Mouse (Mus musculus) left cerebral cortex, postnatal 36 days (tissue): ENCODE measurements around the gene Sp2. TPM values are rescaled to one million over a fixed set of nuclear protein-coding genes. Genes with fewer than 3 reads are reported as not detected.

Experiments used
- DNase-seq, 2 experiments: peaks; one replicate each; pipeline ENCODE4 v3.0.0; 2021 to 2022; ENCODE audit warnings: low spot score in 2 of 2, mixed read lengths in 1 of 2
- intact Hi-C: fragments of 180-260 bp; cut with DNase I; formaldehyde crosslinking; loops from one replicate; pipeline ENCODE4 v1.15.1; 2025
- total RNA-seq, 2 experiments: library from RNA; stranded (reverse); gene quantifications; 2 replicates each; pipeline ENCODE4 v1.2.3; 2021

The Sp2 gene
- total RNA-seq, 2 experiments from 2014 or later, result 13.1 to 14.5 TPM

- intact Hi-C loops, result no loop called here
- DNase-seq, result no peak
These were observed 14.1 kb upstream of the Sp2 start for GRCm38 (mm10) chr11:96996773-96997379.

- no peak for DNase-seq
- intact Hi-C loops, result no loop called here
These were observed 13.3 kb upstream of the Sp2 start for GRCm38 (mm10) chr11:96995836-96996772.

DNA sequence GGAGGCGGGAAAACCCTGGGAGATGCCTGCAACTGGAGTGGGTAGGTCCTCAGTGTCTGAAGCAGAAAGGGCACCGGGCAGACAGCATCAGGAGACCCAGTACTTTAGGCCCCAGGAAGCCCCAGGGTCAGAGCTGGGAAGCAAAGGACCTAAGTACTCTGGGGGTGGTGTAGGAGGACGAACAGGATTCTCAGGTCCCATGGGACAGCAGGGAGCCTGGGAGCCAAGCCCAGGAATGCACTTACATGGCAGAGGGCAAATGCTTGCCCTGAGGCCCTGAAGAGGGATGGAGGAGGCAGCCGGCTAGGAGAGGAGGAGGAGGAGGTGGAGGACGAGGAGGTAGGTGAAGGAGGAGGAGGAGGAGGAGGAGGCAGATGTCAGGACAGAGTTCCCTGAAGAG lies 12.3 kb upstream of the Sp2 start:
- intact Hi-C loops, result no loop called here

GRCm38 (mm10) chr11:96992722-96993311 lies 10.1 kb upstream of the Sp2 start:
- intact Hi-C loops, result no loop called here
- no peak for DNase-seq

More for the DNA sequence above, 12.3 kb upstream of the Sp2 start:
- DNase-seq, result no peak

DNA sequence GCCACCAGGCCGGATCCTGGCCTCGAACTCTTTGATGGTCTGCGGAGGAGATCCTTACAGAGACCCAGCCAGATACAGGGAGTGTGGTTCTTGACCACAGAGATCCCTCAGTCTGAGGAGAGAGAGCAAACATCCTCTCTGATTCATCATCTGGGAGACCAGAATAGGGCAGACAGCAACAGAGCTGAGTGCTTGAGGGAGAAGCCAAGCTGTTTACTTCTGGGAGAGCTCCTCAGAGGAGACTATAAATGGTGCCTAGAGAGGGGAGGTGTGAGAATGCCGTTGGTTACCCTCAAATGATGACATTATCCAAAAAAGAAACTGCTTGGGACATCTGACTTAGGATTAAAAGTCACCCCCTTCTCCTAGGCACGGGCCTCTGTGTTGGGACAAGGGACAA lies 8.7 kb upstream of the Sp2 start:
- no peak for DNase-seq
- intact Hi-C loops, result no loop called here

DNA sequence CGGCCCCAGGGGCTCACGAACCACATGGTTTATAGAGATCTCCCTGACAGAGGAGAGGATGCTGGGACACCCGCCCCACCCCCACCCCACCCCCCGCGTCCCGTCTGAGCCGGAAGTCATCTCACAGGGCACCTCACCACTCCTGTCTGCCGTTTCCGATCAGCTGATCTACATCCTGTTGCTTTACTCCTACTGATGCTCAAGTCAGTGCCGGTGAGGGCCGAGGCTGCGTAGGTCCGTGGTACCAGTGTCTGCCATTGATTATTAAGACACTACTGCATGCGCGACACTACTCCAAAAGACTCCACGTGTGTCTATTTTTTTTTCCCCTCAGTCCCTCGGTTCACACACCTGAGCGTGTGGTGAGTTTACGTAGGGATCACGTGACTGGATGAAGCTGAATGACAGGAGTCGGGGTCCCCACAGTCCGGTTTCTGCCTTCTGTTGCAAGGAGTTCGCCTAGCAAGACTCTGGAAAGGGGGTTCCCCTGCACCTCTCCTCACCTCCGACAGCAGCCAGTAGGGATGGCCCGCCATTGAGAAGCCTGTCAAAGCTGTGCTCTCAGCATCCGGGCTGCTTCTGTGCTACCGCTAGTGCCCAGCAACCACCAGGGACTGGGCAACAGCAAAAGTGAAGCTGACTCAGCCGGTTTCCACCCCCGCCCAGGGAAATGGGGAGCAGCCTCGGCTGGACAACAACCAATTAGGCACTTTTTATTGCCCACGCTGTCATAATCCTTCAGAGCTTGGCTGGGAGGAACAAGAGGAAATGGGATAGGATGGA lies 5.3 kb upstream of the Sp2 start:
- intact Hi-C loops, result loop anchor here (10.0 kb wide), 1 partner anchor 157 kb away; no protein-coding TSS in a partner anchor
- DNase-seq, result peak in 1 of 2 experiments; percentile 23

GRCm38 (mm10) chr11:96986463-96986862 lies 3.7 kb upstream of the Sp2 start:
- DNase-seq, result no peak
- intact Hi-C loops, result loop anchor here (10.0 kb wide), 1 partner anchor 158 kb away; no protein-coding TSS in a partner anchor

GRCm38 (mm10) chr11:96984903-96985302 lies 2.1 kb upstream of the Sp2 start:
- intact Hi-C loops, result loop anchor here (10.0 kb wide), 1 partner anchor 160 kb away; no protein-coding TSS in a partner anchor
- DNase-seq, result no peak

- peak; percentile 77 to 78 for DNase-seq
- intact Hi-C loops, result loop anchor here (1.0 to 10.0 kb wide), 2 partner anchors 44 to 162 kb away; no protein-coding TSS in a partner anchor
These were observed 404 bp downstream of the Sp2 start for GRCm38 (mm10) chr11:96982355-96982754.

DNA sequence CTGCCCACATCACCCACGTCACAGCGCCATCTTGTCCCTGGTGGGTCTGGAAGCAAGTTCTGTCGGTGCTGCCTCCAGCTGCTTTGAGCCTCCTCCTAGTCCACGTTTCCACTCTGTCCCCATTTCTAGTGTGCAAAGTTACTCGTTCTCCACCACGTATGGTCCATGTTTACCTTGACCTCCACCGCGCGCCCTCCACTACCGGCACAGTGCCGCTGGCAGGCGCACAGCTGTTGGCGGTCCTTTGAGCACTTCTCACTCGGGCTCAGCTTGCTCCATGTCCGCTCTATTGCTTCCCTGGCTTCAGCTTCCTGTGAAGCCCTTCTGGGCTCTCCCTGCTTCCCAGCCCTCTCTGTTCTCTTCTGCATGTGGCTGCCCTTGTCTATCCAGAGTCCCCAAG lies 1.3 kb downstream of the Sp2 start:
- intact Hi-C loops, result loop anchor here (10.0 kb wide), 1 partner anchor 163 kb away; no protein-coding TSS in a partner anchor
- no peak for DNase-seq

- intact Hi-C loops, result loop anchor here (10.0 kb wide), 1 partner anchor 165 kb away; no protein-coding TSS in a partner anchor
- DNase-seq, result no peak
These were observed 2.7 kb downstream of the Sp2 start for GRCm38 (mm10) chr11:96980021-96980420.

GRCm38 (mm10) chr11:96979329-96979728 lies 3.4 kb downstream of the Sp2 start:
- intact Hi-C loops, result loop anchor here (5.0 kb wide), 1 partner anchor 62 kb away; the partner anchor contains the start of gene Cdk5rap3
- no peak for DNase-seq

DNA sequence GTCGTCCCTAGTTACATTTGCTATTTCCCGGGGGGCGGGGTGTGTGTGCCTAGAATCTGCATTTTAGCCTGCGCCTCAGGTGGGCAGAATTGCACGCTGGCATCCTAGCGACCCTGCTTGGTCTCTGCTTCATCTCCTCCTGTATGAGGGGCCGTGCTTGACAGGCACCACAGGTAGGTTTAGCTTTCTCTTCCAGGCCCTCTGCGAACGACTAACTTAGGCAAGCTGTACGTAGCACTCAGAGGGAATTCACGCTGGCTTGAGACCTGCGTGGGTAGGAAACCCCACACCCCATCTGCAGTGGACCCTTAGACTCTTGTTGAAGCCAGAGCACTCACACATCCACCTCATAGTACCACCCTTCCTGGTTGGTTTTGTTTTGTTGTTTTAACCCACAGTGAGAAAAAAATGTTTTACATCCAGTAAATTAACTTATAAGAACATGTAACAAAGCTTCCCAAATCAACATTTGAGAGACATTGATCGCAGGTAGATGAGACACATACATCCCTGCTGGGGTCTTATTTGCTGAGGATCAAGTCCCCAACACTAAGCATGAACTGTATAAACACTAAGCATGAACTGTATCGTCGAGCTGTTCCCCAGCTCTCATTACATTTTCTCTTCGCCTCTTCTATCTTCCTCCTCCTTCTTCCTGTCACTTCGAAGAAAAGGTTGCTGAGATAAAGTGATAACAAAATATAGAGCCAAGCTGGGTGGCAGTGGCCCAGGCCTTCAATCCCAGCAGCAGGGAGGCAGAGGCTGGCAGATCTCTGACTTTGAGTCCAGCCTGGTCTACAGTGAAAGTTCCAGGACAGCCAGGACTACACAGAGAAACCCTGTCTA lies 4.1 kb downstream of the Sp2 start:
- intact Hi-C loops, result loop anchor here (5.0 kb wide), 1 partner anchor 61 kb away; the partner anchor contains the start of gene Cdk5rap3
- DNase-seq, result no peak

GRCm38 (mm10) chr11:96977606-96978400 lies 5.0 kb downstream of the Sp2 start:
- intact Hi-C loops, result loop anchor here (5.0 kb wide), 1 partner anchor 61 kb away; the partner anchor contains the start of gene Cdk5rap3
- DNase-seq, result peak; percentile 100

DNA sequence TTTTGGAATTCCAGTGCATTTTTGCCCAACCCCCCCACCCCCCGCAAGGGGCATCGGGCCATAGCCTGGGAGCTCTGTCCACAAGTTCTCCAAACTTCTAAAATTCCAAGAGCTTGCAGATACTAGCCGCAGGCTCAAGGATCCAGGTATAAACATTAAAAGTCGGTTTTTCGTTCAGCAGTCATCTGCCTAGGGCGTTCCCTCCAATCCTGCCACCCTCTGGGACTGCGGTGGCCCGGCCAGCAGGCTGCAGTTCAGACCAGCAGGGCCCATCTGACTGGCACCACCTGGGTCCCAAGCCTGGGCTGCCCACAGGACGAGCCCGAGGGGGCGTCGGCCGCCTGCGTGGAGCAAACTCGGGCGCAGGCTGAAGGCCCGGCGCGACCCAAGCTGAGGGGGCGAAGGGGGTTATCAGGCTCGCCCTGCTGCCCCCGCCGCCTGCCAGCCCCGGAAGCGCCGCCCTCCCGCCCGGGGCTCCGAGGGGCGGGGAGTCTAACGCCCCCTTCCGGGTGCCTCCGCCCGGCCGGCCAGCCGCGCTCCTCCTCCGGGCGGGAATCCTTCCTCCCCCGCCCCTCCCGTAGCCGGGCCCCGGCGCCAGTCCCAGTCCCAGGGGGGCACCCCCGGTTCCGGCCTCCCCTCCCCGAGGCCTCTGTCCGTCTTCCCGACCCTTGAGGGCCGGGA lies 5.7 kb downstream of the Sp2 start:
- intact Hi-C loops, result loop anchor here (5.0 kb wide), 1 partner anchor 60 kb away; the partner anchor contains the start of gene Cdk5rap3

GRCm38 (mm10) chr11:96976379-96976687 lies 6.4 kb downstream of the Sp2 start:
- no peak for DNase-seq
- intact Hi-C loops, result loop anchor here (5.0 kb wide), 1 partner anchor 59 kb away; the partner anchor contains the start of gene Cdk5rap3

More for the DNA sequence above, 5.7 kb downstream of the Sp2 start:
- DNase-seq, result peak in 1 of 2 experiments; percentile 91
